Mouse (Mus musculus): ENCODE data around the gene Erp44.
A peak's percentile ranks its signal among the peaks of the same experiment; 100 is the strongest.

Erp44 gene

DNA sequence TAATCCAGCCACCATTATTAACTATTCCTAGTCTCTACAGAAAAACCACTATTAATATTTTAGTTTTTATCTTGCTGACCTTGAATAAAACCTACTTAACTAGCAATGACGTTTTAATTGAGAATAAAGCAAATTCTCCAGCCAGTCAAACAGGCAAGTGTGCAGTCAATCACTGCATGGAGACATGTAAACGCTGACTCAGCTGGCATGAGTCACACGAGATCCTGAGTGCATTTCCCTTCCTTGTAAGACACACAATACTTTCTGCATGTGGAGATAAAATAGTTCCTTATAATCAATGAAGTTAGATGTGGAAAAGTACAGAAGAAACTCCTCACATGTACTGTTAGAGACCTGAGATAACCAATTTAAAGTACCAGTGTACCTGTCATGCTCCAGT is 53.8 kb downstream of the Erp44 start:
- Histone ChIP-seq H3K9me3 (ENCODE audit: low read length) (no peaks in the 10 kb centered on the region), H3K36me3 (ENCODE audit: insufficient read depth, low read length) (no peaks in the 10 kb centered on the region), H3K4me1 (replicated peaks; ENCODE audit: low read depth, low read length) (peaks cover 31% of the 10 kb centered on the region), H3K4me3 (replicated peaks; ENCODE audit: low read length) (no peak overlapping the region), H3K27me3 (ENCODE audit: insufficient read depth, low read length) (no peaks in the 10 kb centered on the region)
- TF ChIP-seq CTCF (conservative IDR thresholded peaks at IDR 0.05; ENCODE audit: low read length): no peak
- TF ChIP-seq NANOG (IDR thresholded peaks at IDR 0.05; ENCODE audit: borderline replicate concordance, low read length): no peak
- TF ChIP-seq POU5F1 (IDR thresholded peaks at IDR 0.05; ENCODE audit: borderline replicate concordance, low read length): no peak

DNA sequence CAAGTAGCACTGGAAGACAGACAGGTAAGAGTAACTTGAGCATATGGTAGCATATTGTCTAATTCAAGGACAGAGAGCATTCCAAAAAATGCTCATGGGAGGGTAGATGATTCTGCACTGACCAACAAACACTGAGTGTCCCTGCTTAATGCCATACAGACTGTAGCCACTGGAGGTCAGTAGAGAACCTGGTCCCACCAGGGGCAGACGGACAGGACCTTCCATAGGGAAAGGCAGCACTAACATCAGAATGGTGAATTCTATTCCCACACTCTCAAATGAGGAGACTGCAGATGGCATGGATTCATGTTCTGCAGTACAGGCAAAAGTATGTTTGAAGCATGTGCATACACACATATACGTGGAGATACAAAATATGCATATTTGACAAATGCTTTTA is 54.2 kb downstream of the Erp44 start:
- Histone ChIP-seq H3K4me1 (replicated peaks; ENCODE audit: low read depth, low read length) (peaks cover 31% of the 10 kb centered on the region), H3K4me3 (replicated peaks; ENCODE audit: low read length) (no peak overlapping the region), H3K9me3 (ENCODE audit: low read length) (no peaks in the 10 kb centered on the region), H3K36me3 (ENCODE audit: insufficient read depth, low read length) (no peaks in the 10 kb centered on the region), H3K27me3 (ENCODE audit: insufficient read depth, low read length) (no peaks in the 10 kb centered on the region)
- TF ChIP-seq CTCF (conservative IDR thresholded peaks at IDR 0.05; ENCODE audit: low read length): peak; percentile 72
- no peak for TF ChIP-seq POU5F1 (IDR thresholded peaks at IDR 0.05; ENCODE audit: borderline replicate concordance, low read length)

DNA sequence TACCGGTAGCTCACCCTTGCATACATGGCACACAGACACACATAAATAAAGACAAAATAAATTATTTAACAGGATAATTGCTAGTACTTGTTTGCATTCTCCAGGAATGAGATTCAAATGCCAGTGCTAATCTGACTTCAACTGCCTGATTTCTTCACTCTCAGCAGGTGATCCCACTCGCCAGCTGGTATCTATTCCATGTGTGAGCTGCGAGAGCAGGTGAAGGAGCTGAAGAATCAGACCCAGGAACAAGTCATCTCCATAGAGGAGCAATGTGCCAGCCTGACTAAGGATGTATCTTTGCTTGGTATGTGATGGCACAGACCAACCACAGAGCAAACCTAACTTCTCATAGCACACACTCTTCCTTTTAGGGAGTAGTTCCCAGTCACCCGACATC is 75.8 kb downstream of the Erp44 start:
- Histone ChIP-seq H3K27me3 (ENCODE audit: insufficient read depth, low read length) (no peaks in the 10 kb centered on the region), H3K4me3 (replicated peaks; ENCODE audit: low read length) (no peak overlapping the region), H3K4me1 (replicated peaks; ENCODE audit: low read depth, low read length) (no peaks in the 10 kb centered on the region), H3K9me3 (ENCODE audit: low read length) (no peaks in the 10 kb centered on the region), H3K36me3 (ENCODE audit: insufficient read depth, low read length) (peaks cover 48% of the 10 kb centered on the region)
- no peak for TF ChIP-seq POU5F1 (IDR thresholded peaks at IDR 0.05; ENCODE audit: borderline replicate concordance, low read length)
- no peak for TF ChIP-seq NANOG (IDR thresholded peaks at IDR 0.05; ENCODE audit: borderline replicate concordance, low read length)
- no peak for TF ChIP-seq CTCF (conservative IDR thresholded peaks at IDR 0.05; ENCODE audit: low read length)

DNA sequence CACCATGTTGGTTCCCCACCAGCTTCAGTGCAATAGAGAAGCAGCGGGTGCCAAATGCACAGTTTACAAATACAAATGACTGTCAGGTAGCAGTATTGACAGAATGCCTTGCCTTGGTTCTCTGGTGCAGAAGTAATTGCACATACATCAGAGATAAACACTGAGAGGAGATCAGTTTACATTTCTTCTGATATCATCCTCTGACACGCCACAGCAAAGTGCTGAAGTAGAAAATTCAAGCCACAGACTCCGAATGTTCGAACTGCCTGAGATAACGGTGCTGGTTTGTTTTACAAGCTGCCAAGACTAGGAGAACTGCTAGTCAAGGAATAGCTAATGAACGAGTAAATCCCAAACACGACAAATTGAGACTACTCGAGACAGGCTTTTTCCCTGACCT is 80.9 kb downstream of the Erp44 start:
- H3K27me3 ChIP-seq (ENCODE audit: insufficient read depth, low read length): no peaks in the 10 kb centered on the region
- no peak overlapping the region for H3K4me3 ChIP-seq (replicated peaks; ENCODE audit: low read length)
- no peaks in the 10 kb centered on the region for H3K4me1 ChIP-seq (replicated peaks; ENCODE audit: low read depth, low read length)
- peaks cover 53% of the 10 kb centered on the region for H3K36me3 ChIP-seq (ENCODE audit: insufficient read depth, low read length)
- H3K9me3 ChIP-seq (ENCODE audit: low read length): no peaks in the 10 kb centered on the region
- TF ChIP-seq POU5F1 (IDR thresholded peaks at IDR 0.05; ENCODE audit: borderline replicate concordance, low read length) (no peak), CTCF (conservative IDR thresholded peaks at IDR 0.05; ENCODE audit: low read length) (no peak), NANOG (IDR thresholded peaks at IDR 0.05; ENCODE audit: borderline replicate concordance, low read length) (no peak)

DNA sequence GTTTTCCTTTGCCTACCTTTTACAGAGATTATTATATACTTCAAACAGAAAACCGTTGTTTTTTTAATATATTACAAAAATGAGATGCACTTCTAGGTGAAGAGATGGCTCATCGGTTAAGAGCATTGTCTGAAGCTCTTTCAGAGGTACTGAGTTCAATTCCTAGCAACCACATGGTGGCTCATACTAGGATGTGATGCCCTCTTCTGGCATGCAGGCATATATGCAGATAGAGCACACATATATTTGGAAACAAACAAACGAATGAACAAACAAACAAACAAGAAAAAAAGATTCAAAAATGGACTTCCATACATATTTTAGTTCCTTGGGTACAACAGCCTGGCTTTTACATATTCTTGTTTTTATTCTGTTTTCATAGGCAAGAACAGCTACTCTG is 81.4 kb downstream of the Erp44 start:
- H3K4me1 ChIP-seq (replicated peaks; ENCODE audit: low read depth, low read length): no peaks in the 10 kb centered on the region
- no peak overlapping the region for H3K4me3 ChIP-seq (replicated peaks; ENCODE audit: low read length)
- TF ChIP-seq NANOG (IDR thresholded peaks at IDR 0.05; ENCODE audit: borderline replicate concordance, low read length): no peak
- no peak for TF ChIP-seq CTCF (conservative IDR thresholded peaks at IDR 0.05; ENCODE audit: low read length)
- no peak for TF ChIP-seq POU5F1 (IDR thresholded peaks at IDR 0.05; ENCODE audit: borderline replicate concordance, low read length)

DNA sequence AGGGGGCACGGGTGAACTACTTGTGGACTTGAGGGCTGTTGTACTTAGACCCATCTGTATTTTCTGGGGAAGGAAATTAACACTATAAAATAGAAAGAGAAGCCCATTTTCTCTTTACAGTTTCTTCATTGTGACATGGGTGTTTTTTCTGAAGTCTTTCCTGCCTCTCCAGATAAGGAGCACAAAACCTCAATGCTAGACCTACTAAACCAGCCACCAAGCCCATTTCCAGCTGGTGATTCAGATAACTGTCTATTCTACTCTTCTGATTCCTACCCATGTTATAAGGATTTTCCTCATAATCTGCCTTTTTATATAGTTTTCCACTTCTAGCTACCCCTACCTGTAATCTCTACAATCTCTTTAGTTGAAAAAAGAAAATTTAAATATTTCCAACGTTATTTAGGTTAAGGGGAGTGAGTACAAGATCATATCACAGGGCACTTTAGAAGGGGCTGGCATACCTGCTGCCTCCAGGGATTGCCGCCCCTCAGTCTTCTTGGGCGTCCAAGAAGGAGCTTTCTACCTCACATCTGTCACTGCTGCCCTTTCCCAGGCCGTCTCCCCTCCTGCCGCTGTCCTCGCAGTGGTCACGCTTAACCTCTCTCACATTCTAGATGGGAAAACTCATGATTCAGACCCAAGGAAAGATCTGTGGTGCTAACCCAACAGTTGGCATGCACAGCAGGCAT is 97.1 kb downstream of the Erp44 start:
- no peaks in the 10 kb centered on the region for H3K27me3 ChIP-seq (ENCODE audit: insufficient read depth, low read length)
- no peak for TF ChIP-seq POU5F1 (IDR thresholded peaks at IDR 0.05; ENCODE audit: borderline replicate concordance, low read length)
- no peak for TF ChIP-seq CTCF (conservative IDR thresholded peaks at IDR 0.05; ENCODE audit: low read length)
- TF ChIP-seq NANOG (IDR thresholded peaks at IDR 0.05; ENCODE audit: borderline replicate concordance, low read length): no peak

More for the DNA sequence above, 81.4 kb downstream of the Erp44 start:
- Histone ChIP-seq H3K36me3 (ENCODE audit: insufficient read depth, low read length) (peaks cover 49% of the 10 kb centered on the region), H3K9me3 (ENCODE audit: low read length) (no peaks in the 10 kb centered on the region), H3K27me3 (ENCODE audit: insufficient read depth, low read length) (no peaks in the 10 kb centered on the region)

DNA sequence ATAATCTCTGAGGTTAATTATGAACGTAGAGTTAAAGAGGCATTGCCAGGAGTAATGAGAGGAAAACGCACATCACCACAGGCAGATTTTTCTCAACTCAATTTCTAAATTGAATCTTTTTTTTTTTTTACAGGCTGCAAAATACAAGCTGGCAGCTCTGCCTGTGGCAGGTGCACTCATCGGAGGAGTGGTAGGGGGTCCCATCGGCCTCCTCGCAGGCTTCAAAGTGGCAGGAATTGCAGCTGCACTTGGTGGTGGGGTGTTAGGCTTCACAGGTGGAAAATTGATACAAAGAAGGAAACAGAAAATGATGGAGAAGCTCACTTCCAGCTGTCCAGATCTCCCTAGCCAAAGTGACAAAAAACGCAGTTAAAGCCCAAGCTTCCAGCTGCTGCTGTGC is 98.0 kb downstream of the Erp44 start:
- Histone ChIP-seq H3K36me3 (ENCODE audit: insufficient read depth, low read length) (no peaks in the 10 kb centered on the region), H3K27me3 (ENCODE audit: insufficient read depth, low read length) (no peaks in the 10 kb centered on the region), H3K4me1 (replicated peaks; ENCODE audit: low read depth, low read length) (no peaks in the 10 kb centered on the region), H3K4me3 (replicated peaks; ENCODE audit: low read length) (no peak overlapping the region), H3K9me3 (ENCODE audit: low read length) (no peaks in the 10 kb centered on the region)
- TF ChIP-seq POU5F1 (IDR thresholded peaks at IDR 0.05; ENCODE audit: borderline replicate concordance, low read length) (no peak), CTCF (conservative IDR thresholded peaks at IDR 0.05; ENCODE audit: low read length) (no peak), NANOG (IDR thresholded peaks at IDR 0.05; ENCODE audit: borderline replicate concordance, low read length) (no peak)

More for the DNA sequence above, 97.1 kb downstream of the Erp44 start:
- H3K4me3 ChIP-seq (replicated peaks; ENCODE audit: low read length): no peak overlapping the region
- no peaks in the 10 kb centered on the region for H3K9me3 ChIP-seq (ENCODE audit: low read length)
- H3K4me1 ChIP-seq (replicated peaks; ENCODE audit: low read depth, low read length): no peaks in the 10 kb centered on the region
- H3K36me3 ChIP-seq (ENCODE audit: insufficient read depth, low read length): no peaks in the 10 kb centered on the region

DNA sequence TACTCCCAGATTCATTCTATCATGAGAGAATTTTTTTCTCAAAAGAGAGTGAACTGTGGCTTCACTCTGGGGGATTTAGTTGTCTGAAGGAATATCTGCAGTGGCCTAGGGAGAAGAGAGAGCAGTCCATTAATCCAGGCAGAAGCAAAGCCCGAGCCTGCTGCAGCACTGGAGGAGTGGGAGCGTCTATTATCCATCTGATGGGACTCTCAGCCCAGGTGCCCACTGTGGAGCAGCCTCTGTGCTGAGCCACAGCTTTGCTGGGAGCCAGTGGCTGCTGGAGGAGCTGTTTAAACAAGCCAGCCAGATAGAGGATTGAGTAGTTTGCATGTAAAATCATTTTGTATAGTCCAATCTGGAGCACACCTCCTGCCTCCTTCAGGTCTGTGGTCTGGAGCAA is 98.4 kb downstream of the Erp44 start:
- Histone ChIP-seq H3K4me3 (replicated peaks; ENCODE audit: low read length) (no peak overlapping the region), H3K9me3 (ENCODE audit: low read length) (no peaks in the 10 kb centered on the region), H3K27me3 (ENCODE audit: insufficient read depth, low read length) (no peaks in the 10 kb centered on the region), H3K4me1 (replicated peaks; ENCODE audit: low read depth, low read length) (no peaks in the 10 kb centered on the region), H3K36me3 (ENCODE audit: insufficient read depth, low read length) (no peaks in the 10 kb centered on the region)
- TF ChIP-seq CTCF (conservative IDR thresholded peaks at IDR 0.05; ENCODE audit: low read length) (no peak), NANOG (IDR thresholded peaks at IDR 0.05; ENCODE audit: borderline replicate concordance, low read length) (no peak), POU5F1 (IDR thresholded peaks at IDR 0.05; ENCODE audit: borderline replicate concordance, low read length) (no peak)

DNA sequence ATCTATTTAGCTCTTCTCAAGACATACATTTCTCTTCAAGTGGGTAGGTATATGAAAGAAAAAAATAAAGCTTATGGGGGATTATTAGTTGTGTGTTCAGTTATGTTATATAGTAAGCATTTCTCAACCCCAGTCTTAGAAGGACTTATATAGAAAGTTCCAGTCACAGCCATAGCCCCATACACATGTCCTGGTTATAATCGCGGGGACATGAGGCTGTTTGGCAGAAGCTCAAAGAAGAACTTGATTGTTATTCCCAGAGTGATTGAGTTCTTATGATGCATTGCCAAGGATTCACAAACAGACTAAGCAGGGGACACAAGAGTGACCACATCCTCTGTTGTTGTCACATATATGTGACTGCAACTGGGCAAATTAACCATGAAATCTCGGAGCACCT is 103.7 kb downstream of the Erp44 start:
- Histone ChIP-seq H3K4me1 (replicated peaks; ENCODE audit: low read depth, low read length) (no peaks in the 10 kb centered on the region), H3K27me3 (ENCODE audit: insufficient read depth, low read length) (no peaks in the 10 kb centered on the region), H3K4me3 (replicated peaks; ENCODE audit: low read length) (no peak overlapping the region), H3K36me3 (ENCODE audit: insufficient read depth, low read length) (no peaks in the 10 kb centered on the region), H3K9me3 (ENCODE audit: low read length) (no peaks in the 10 kb centered on the region)
- TF ChIP-seq POU5F1 (IDR thresholded peaks at IDR 0.05; ENCODE audit: borderline replicate concordance, low read length) (no peak), CTCF (conservative IDR thresholded peaks at IDR 0.05; ENCODE audit: low read length) (no peak), NANOG (IDR thresholded peaks at IDR 0.05; ENCODE audit: borderline replicate concordance, low read length) (no peak)

All from E14TG2a.4 (cell line).